Mouse (Mus musculus) cerebellum, adult 8-10 months (tissue): ENCODE measurements around the gene Gcnt3.
"Not testable (repeated sequence)": the region's sequence is repeated elsewhere in the genome, so short reads cannot be mapped to it uniquely, and the experiment has no call there.

Source experiments
- DNase-seq: peaks from one replicate; pipeline ENCODE4 v3.0.0; 2022

Gene Gcnt3

GRCm38 (mm10) chr9:70042935-70043334 lies 5.0 kb upstream of the Gcnt3 start:
- DNase-seq = no peak

DNA sequence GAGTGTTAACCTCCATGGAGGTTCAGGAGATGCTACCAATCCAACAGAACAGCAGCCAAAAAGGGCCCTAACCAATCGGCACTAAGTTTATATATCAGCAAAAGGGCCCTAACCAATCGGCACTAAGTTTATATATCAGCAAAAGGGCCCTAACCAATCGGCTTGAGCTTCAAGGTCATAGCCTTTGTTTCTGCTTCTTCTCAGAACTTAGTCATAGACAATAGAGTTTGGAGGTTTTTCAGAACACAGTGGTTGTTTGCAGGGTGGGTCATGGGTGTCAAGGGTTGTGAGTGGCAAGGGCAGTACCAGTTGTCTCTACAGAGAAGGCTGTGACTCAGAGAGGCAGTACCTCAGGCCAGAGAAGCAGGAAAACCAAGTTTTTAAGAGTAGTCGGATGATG lies 4.2 kb upstream of the Gcnt3 start:
- DNase-seq = no peak

DNA sequence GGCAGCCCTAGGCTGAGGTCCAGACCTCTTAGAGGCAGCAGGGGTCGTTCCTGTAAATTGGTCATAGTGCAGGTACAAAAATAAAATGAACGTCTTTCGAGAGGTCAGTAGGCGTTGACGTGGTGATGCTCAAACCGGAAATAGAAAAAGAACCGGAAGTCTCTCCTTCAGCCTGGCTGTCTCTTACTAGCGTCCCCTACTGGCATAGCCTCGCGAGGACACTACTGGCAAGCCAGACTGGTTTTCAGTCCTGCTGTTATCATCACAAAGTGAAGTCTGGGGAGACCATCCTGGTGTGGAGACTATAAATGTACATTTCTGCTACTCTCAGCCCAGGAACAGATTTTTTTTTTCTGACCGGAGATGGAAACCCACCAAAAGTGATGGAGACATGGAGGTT lies 2.7 kb upstream of the Gcnt3 start:
- no peak for DNase-seq

DNA sequence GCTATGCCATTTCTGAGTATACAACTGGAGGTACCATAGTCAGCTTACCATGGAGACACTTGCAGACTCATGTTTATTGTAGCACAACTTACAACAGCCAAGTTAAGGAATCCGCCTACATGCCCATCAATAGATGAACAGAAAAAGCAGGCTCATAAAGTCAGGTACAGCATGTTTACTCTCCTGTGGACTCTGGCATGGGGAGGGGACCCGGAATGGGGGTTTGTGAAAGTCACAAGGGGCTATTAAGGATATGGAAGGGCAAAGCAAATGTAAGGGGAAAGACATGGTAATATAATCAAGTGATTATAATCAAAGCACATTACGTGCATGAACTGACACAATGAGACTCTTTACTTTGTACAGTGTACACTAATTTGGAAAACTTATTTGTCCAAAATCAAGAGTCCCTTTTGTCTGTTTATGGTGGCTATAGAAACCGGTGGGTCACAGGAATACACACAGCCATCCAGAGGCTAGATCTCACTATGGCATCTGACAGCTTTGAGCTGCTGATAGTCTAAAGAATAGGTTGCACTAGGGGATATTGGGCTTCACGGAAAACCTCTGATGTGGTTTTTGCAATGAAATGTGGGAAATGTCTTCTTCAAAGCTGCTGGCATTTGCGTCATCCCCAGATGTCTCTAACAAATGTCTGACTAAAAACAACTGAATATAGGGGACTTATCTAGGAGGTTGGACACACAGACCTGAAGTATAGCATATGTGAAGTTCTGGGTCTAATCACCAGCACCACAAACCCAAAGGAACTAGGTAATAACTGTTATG lies 1.9 kb upstream of the Gcnt3 start:
- no peak for DNase-seq

DNA sequence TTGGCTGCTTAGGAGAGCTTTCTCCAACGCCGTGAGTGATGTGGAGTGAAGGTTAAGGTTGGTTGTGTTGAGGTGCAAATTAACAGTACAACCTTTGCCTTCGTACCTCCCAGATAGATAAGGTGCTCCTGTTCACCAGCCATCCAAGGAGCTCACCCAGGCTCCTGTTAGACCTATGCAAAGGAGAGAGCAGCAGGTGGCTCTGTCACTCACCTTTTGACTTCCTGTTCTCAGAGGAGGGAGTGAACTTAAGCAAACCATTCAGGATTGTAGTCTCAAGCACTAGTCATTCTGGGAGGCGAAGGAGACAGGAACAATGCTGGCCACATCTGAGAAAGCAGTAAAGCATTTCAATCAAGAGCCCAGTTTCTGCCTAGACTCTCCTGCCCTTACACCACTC lies 1.2 kb downstream of the Gcnt3 start:
- no peak for DNase-seq

- no peak for DNase-seq
These were observed 3.2 kb downstream of the Gcnt3 start for GRCm38 (mm10) chr9:70034702-70035101.

- no peak for DNase-seq
These were observed 4.8 kb downstream of the Gcnt3 start for GRCm38 (mm10) chr9:70033056-70033455.

GRCm38 (mm10) chr9:70032167-70032566 lies 5.7 kb downstream of the Gcnt3 start:
- DNase-seq = no peak

- DNase-seq = no peak
These were observed 12.4 kb downstream of the Gcnt3 start for GRCm38 (mm10) chr9:70025365-70026012.

GRCm38 (mm10) chr9:70024648-70025047 lies 13.2 kb downstream of the Gcnt3 start:
- DNase-seq = no peak

DNA sequence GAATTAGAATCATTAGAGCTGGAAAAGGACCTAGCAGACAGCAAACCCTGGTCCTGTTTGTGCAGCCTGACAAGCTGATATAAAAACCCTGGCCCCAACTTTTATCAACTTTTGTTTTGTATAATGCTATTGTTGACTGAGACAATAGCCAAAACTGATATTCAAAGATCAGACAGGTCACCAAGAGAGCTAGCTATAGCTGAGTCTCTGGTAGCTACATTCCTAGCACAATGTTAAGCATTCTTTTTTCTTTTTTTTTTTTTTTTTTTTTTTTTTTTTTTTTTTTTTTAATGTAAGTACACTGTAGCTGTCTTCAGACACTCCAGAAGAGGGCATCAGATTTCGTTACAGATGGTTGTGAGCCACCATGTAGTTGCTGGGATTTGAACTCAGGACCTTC lies 14.3 kb downstream of the Gcnt3 start:
- DNase-seq = not testable (repeated sequence)

- DNase-seq = no peak
These were observed 15.8 kb downstream of the Gcnt3 start for GRCm38 (mm10) chr9:70022083-70022482.

DNA sequence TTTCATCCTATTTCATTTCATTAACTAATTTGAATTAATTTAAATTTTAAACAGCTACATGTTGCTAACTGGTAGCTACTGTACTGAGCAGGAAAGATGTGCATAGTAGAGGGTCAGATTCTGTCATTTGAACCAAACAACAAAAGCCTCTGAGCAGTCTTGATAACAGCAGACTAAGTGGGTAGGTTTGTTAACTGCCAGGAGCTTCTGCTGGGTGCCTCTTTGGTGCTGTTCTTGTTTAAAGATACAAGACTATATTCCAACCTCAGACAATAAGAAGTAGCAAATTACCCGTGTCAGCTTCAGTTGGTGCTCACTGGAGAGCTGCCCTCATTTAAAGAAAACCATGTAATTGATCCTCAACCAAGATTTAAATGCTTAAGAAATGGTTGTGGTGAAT lies 16.3 kb downstream of the Gcnt3 start:
- DNase-seq = no peak

DNA sequence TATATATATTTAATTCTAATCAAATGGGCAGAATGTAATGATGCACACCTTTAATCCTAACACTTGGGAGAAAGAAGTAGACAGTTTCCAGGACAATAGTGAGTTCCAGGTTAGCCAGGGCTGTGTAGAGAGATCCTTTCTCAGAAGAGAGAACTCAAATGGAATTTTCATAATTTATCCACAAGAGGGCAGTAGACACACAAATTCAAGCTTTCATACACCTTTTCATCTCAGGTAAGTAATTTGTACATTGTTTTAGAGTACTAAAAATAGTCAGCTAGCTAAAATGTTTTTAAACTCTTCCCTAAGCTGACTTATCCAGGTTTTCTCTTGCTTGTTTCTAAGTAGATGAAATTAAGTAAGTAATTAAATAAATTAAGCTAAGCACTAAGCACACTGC lies 19.0 kb downstream of the Gcnt3 start:
- no peak for DNase-seq

DNA sequence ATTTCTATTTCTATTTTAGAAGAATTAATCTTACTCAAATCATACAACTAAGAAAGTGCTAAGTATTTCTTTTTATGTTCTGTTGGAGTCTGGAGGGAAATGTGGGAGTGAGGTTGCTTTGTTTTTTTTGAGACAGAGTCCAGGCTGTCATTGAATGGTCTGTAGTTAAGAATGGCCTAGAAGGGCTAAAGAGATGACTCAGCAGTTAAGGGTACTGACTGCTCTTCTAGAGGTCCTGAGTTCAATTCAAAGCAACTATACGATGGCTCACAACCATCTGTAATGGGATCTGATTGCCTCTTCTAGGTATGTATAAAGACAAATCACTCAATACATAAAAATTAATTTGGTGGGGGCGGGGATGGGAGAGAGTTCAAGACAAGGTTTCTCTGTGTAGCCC lies 22.3 kb downstream of the Gcnt3 start:
- no peak for DNase-seq

DNA sequence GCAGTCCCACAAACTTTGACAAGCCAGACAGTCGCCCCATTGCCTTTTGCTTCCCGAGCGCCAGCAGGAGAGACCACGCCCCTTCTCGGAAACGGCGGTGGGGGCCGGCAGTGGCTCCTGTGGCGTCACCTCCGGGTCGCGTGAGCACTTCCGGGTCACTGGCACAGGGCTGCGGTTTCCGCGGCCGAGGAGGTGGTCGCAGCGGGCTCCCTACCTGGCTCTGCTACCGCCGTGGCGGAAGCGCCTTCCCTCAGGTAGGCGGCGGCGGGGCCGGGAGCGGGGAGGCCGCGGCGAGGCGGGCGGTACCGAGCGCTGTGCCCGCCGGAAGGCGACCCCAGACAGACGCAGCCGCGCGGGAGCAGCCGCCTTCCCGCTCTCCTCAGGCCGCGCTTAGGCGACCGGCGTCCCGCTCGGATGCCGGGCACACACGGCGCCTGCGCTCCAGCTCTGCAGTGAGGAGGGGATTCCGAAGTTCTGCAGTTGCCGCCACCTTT lies 25.4 kb downstream of the Gcnt3 start, which contains the start of gene Gtf2a2:
Gtf2a2 (plus strand) TSS at position 143 of the 494 bp plus-strand sequence.
- DNase-seq = peak; percentile 90

- DNase-seq = no peak
These were observed 26.1 kb downstream of the Gcnt3 start for GRCm38 (mm10) chr9:70011537-70012407.

DNA sequence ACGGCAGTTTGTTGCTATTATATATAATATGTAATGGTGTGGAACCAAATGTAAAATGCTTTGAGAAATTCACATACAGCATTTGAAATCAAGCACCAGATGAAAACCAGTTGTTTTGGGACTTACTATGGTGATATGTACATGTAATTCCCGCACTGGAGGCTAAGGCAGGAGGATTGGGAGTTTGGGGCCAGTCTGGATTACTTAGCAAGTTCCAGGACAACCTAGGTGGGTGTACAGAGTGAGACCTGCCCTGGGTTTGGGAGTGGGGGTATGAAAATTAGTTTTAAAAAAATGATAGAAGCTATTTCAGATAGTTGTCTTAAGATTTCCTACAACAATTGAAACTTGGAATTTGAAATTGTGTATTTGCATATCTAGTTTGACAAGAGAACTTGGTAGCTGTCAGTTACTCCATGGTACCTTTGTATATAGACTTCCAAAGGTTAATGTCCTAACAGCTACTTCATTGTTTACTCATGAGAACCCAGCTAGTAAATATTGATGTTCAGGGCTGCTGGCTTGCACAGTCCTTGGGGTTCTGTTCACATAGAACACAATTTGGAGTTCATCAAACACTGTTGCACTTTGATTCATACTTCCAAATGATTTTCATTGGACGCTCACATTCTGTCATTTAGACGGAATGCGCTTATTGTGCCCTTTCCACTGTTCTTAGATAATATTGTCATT lies 27.0 kb downstream of the Gcnt3 start:
- no peak for DNase-seq

DNA sequence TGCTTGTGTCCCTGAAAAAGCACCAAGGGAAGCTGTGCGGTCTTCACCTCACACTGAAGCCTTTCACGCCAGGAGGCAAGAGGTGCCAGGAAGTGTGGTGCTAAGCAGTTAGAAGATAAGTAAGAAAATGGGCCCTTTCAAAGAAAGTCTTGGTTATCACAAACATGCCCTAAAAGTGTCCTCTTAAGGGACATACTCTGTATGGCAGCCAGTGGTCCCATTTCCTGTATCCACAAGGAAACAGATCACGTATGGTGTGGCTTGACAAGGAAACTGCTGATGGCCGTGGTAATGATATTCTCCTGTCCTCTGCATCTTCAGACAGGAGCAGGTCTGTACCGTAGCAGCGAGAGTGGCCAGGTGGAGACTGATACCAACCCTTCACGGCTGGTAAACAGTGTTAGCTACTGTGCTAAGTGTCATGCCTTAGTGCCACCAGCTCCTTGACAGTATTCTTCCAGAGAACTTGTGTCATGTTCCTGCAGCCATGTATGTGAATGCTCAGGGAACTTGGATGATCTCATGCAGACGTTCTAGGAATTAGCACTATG lies 28.1 kb downstream of the Gcnt3 start:
- no peak for DNase-seq

- no peak for DNase-seq
These were observed 30.2 kb downstream of the Gcnt3 start for GRCm38 (mm10) chr9:70007506-70008248.

DNA sequence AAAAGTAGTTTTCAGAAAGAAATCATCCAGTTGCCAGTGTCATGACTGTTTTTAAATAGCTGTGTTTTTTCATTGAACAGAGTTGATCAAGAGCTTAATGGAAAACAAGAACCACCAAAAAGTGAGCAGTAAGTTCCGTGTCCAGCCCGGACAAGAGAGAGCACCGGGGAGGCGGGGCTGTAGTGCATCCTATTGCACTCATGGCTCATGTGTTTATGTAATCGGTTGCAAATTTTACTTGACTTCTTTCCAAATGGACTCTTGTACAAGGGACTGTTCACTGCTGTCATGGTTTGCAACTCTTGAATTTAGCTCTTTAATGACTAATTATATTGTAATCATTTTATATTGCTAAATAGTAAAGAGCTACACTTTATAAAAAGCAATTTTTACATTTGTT lies 30.9 kb downstream of the Gcnt3 start:
- no peak for DNase-seq

DNA sequence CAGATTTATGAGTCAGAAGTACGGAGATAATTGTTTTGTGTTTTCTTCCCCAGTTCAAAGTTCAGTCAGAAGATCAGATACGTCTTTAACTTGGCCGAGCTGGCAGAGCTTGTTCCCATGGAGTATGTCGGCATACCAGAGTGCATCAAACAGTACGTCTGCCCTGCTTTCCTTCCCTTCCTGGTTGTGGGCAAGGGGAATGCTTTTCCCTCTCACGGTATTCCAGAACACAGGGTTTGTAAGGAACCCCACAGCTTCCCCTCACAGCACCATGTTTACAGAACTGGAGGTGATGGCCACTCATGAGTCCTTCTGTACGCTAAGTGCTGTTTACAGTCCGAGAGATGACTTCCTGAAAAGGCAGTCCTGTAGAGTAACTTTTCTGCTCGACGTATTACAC lies 34.4 kb downstream of the Gcnt3 start:
- no peak for DNase-seq
